ENCODE assay signal across 26 mouse cellular contexts in genomic region chr11:49261313-49261855, GRCm38 (mm10). TPM values are rescaled to one million over a fixed set of nuclear protein-coding genes. Genes with fewer than 3 reads are reported as not detected.
DNase-seq lines count a peak whose midpoint lies in the region; ATAC-seq and TF ChIP-seq lines count a peak whose summit lies in the region.
"Had no signal": no experiment of that assay in that cellular context is flagged by ENCODE, and none has a peak within 500 bp of the region (broad histone marks: within the 10 kb centered on the region; RNA-seq: fewer than 3 reads in every experiment).

No protein-coding gene starts in this region.

- in situ Hi-C loops in ES-E14 (cut with MboI; ENCODE audit: low sequenced_read_pairs in 2 of 2, unreplicated experiment in 2 of 2): loop anchor here (10.0 to 25.0 kb wide), 2 partner anchors 387 to 399 kb away; partner anchors contain the start of gene Irgm1 (in 2 of the 2)

- ATAC-seq in kidney, embryonic 14.5 days (ENCODE audit: low FRiP score, low TSS enrichment): no peak
- ATAC-seq in megakaryocyte progenitor cell, adult 5-6 weeks (replicated peaks; ENCODE audit: poor library complexity): no peak
- no peak for ATAC-seq in forebrain, embryonic 15.5 days (replicated peaks)
- ATAC-seq: forebrain, postnatal 0 days had no signal

- H3K4me2 ChIP-seq in kidney, embryonic 14.5 days (replicated peaks; ENCODE audit: low read depth, low read length): no peak overlapping the region
- H3K4me2 ChIP-seq in forebrain, embryonic 15.5 days (replicated peaks): no peak overlapping the region
- H3K4me2 ChIP-seq: embryonic facial prominence, embryonic 12.5 days; hindbrain, embryonic 14.5 days had no signal

- H3K9ac ChIP-seq in kidney, embryonic 14.5 days (ENCODE audit: low read depth, low read length): no peak overlapping the region
- H3K9ac ChIP-seq in ES-E14 (ENCODE audit: insufficient read depth, low read depth, low read length, poor library complexity, severe bottlenecking): no peak overlapping the region
- no peak overlapping the region for H3K9ac ChIP-seq in forebrain, embryonic 15.5 days (replicated peaks)
- H3K9ac ChIP-seq: embryonic facial prominence, embryonic 12.5 days; forebrain, postnatal 0 days; hindbrain, embryonic 14.5 days; liver, embryonic 14.5 days had no signal

- peaks cover 38% of the 10 kb centered on the region for H3K36me3 ChIP-seq in kidney, embryonic 14.5 days (ENCODE audit: control insufficient read depth, insufficient read depth, low read length)
- peaks cover 2% of the 10 kb centered on the region; the same call in 1 of the 2 replicates for H3K36me3 ChIP-seq in ES-E14 (ENCODE audit: control insufficient read depth, insufficient read depth, low read length, poor library complexity, severe bottlenecking)
- H3K36me3 ChIP-seq in forebrain, embryonic 15.5 days: peaks cover 6% of the 10 kb centered on the region; the same call in 1 of the 2 replicates

- H3K4me1 ChIP-seq in kidney, embryonic 14.5 days (ENCODE audit: control insufficient read depth, insufficient read depth, low read length): 0 out of 2 replicates have a peak, but pooled peaks cover 2% of the 10 kb centered on the region
- peaks cover 2 to 12% of the 10 kb centered on the region in 2 experiments; a peak in 1 of 4 replicates for H3K4me1 ChIP-seq in ES-E14 (ENCODE audit: control insufficient read depth in 2 of 2, insufficient read depth in 2 of 2, low read length in 2 of 2, poor library complexity in 1 of 2)
- no peaks in the 10 kb centered on the region for H3K4me1 ChIP-seq in forebrain, embryonic 15.5 days
- H3K4me1 ChIP-seq: embryonic facial prominence, embryonic 12.5 days; limb, embryonic 10.5 days had no signal

- H3K27me3 ChIP-seq in kidney, embryonic 14.5 days (ENCODE audit: control insufficient read depth, insufficient read depth, low read length): no peaks in the 10 kb centered on the region
- H3K27me3 ChIP-seq in forebrain, embryonic 15.5 days: no peaks in the 10 kb centered on the region
- H3K27me3 ChIP-seq: embryonic facial prominence, embryonic 12.5 days; megakaryocyte, embryonic 14.5 days had no signal

- H3K4me3 ChIP-seq in kidney, embryonic 14.5 days (ENCODE audit: low read length): no peak overlapping the region
- peak overlapping the region; percentile 3 to 50; a peak in 3 of 4 replicates for H3K4me3 ChIP-seq in ES-E14 (ENCODE audit: insufficient read depth in 1 of 2, low read depth in 1 of 2, low read length in 2 of 2, poor library complexity in 1 of 2, severe bottlenecking in 1 of 2)
- H3K4me3 ChIP-seq in forebrain, embryonic 15.5 days: no peak overlapping the region
- H3K4me3 ChIP-seq: embryonic facial prominence, embryonic 12.5 days; limb, embryonic 10.5 days; megakaryocyte, embryonic 14.5 days had no signal

- DNase-seq in kidney, adult 11 months: peak; percentile 91
- no peak for DNase-seq in ES-E14 (ENCODE audit: low read depth, low spot score)
- peak; percentile 88 to 92 for DNase-seq in kidney, adult 8-10 months
- DNase-seq in kidney, postnatal 36 days: peak; percentile 75 to 90
- no peak for DNase-seq in cerebellum, postnatal 10 days
- DNase-seq: cerebellum, adult 11 months; forebrain, postnatal 0 days; right cerebral cortex, postnatal 25 days; thymus, postnatal 14 days had no signal

- H3K27ac ChIP-seq in kidney, embryonic 14.5 days (ENCODE audit: low read depth, low read length): no peak overlapping the region
- H3K27ac ChIP-seq in ES-E14 (ENCODE audit: insufficient read depth, low read depth, low read length, poor library complexity, severe bottlenecking): no peak overlapping the region
- H3K27ac ChIP-seq in forebrain, embryonic 15.5 days (replicated peaks): no peak overlapping the region
- H3K27ac ChIP-seq: embryonic facial prominence, embryonic 12.5 days; hindbrain, embryonic 14.5 days; limb, embryonic 10.5 days; liver, embryonic 14.5 days had no signal

- no peaks in the 10 kb centered on the region for H3K9me3 ChIP-seq in kidney, embryonic 14.5 days (ENCODE audit: control insufficient read depth, low read length)
- no peaks in the 10 kb centered on the region for H3K9me3 ChIP-seq in ES-E14 (ENCODE audit: control insufficient read depth, insufficient read depth, low read depth, low read length)
- H3K9me3 ChIP-seq in forebrain, embryonic 15.5 days: no peaks in the 10 kb centered on the region
- H3K9me3 ChIP-seq: embryonic facial prominence, embryonic 12.5 days; limb, embryonic 10.5 days; megakaryocyte, embryonic 14.5 days had no signal

- 93% methylated on average over 14 of the region's 14 CpGs for WGBS in kidney, embryonic 14.5 days
- 92% methylated on average over 14 of the region's 14 CpGs for WGBS in forebrain, embryonic 15.5 days

TF ChIP-seq in ES-E14, 5 proteins besides CTCF, POLR2A, EP300 and RAD21:
- TF ChIP-seq ZC3H11A (IDR thresholded peaks at IDR 0.05; ENCODE audit: borderline replicate concordance, low read depth, low read length) (no peak), HCFC1 (IDR thresholded peaks at IDR 0.05; ENCODE audit: borderline replicate concordance, insufficient read depth, low read length) (no peak), CHD2 (IDR thresholded peaks at IDR 0.05; ENCODE audit: low read depth, low read length) (no peak), ZNF384 (IDR thresholded peaks at IDR 0.05; ENCODE audit: low read depth, low read length) (no peak), MAFK (IDR thresholded peaks at IDR 0.05; ENCODE audit: insufficient read depth, low read depth, low read length) (no peak)

RNA-seq across cellular contexts. Expression of gene Olfr1393, which starts 16.7 kb away (rescaled TPM):
- not detected in 2 replicates for polyA plus RNA-seq in kidney, embryonic 14.5 days (2014; fragmentation: Nextera tagmentation; extraction: Ambion mirVana)
- total RNA-seq in ES-E14 (2012; rRNA removed): not detected in 2 replicates
- 0.05 TPM in 2 replicates for total RNA-seq in megakaryocyte progenitor cell, adult 5-6 weeks (2015)
- total RNA-seq in megakaryocyte progenitor cell, adult 5-6 weeks (2017): not detected in 2 replicates
- not detected in 2 replicates for polyA plus RNA-seq in forebrain, embryonic 15.5 days (2015; fragmentation: Nextera tagmentation; extraction: Ambion mirVana)
- total RNA-seq: adrenal gland, postnatal 10 days; gastrocnemius, adult 8-10 months; layer of hippocampus, postnatal 25 days; monocyte, adult 5-6 weeks had no signal
- polyA plus RNA-seq: C2C12; hindbrain, embryonic 14.5 days; limb, embryonic 10.5 days; lung, postnatal 0 days; neural tube, embryonic 14.5 days had no signal

RNA-seq across cellular contexts. Expression of gene Mgat1, which starts 17.4 kb away (rescaled TPM):
- polyA plus RNA-seq in kidney, embryonic 14.5 days (2014; fragmentation: Nextera tagmentation; extraction: Ambion mirVana): 43.8 and 55.3 TPM in 2 replicates
- total RNA-seq in ES-E14 (2012; rRNA removed): 43.1 and 54.2 TPM in 2 replicates
- 36.3 and 40.9 TPM in 2 replicates for total RNA-seq in megakaryocyte progenitor cell, adult 5-6 weeks (2015)
- total RNA-seq in megakaryocyte progenitor cell, adult 5-6 weeks (2017): 54.2 and 61.9 TPM in 2 replicates
- 30.2 and 30.3 TPM in 2 replicates for polyA plus RNA-seq in forebrain, embryonic 15.5 days (2015; fragmentation: Nextera tagmentation; extraction: Ambion mirVana)

RNA-seq across cellular contexts. Expression of gene Olfr1392, which starts 23.7 kb away (rescaled TPM):
- not detected in 2 replicates for polyA plus RNA-seq in kidney, embryonic 14.5 days (2014; fragmentation: Nextera tagmentation; extraction: Ambion mirVana)
- not detected in 2 replicates for total RNA-seq in ES-E14 (2012; rRNA removed)
- total RNA-seq in megakaryocyte progenitor cell, adult 5-6 weeks (2015): not detected in 2 replicates
- total RNA-seq in megakaryocyte progenitor cell, adult 5-6 weeks (2017): not detected in 2 replicates
- not detected in 2 replicates for polyA plus RNA-seq in forebrain, embryonic 15.5 days (2015; fragmentation: Nextera tagmentation; extraction: Ambion mirVana)
- total RNA-seq: adrenal gland, postnatal 10 days; gastrocnemius, adult 8-10 months; heart, postnatal 25 days; layer of hippocampus, postnatal 25 days; monocyte, adult 5-6 weeks had no signal
- polyA plus RNA-seq: C2C12; embryonic facial prominence, embryonic 12.5 days; hindbrain, embryonic 14.5 days; limb, embryonic 10.5 days; lung, postnatal 0 days; neural tube, embryonic 14.5 days had no signal

RNA-seq across cellular contexts. Expression of gene Olfr10, which starts 43.2 kb away (rescaled TPM):
- not detected in 2 replicates for polyA plus RNA-seq in kidney, embryonic 14.5 days (2014; fragmentation: Nextera tagmentation; extraction: Ambion mirVana)
- not detected in 2 replicates for total RNA-seq in ES-E14 (2012; rRNA removed)
- total RNA-seq in megakaryocyte progenitor cell, adult 5-6 weeks (2015): not detected in 2 replicates
- total RNA-seq in megakaryocyte progenitor cell, adult 5-6 weeks (2017): not detected in 2 replicates
- polyA plus RNA-seq in forebrain, embryonic 15.5 days (2015; fragmentation: Nextera tagmentation; extraction: Ambion mirVana): not detected in 2 replicates
- total RNA-seq: adrenal gland, postnatal 10 days; gastrocnemius, adult 8-10 months; heart, postnatal 25 days; layer of hippocampus, postnatal 25 days; monocyte, adult 5-6 weeks had no signal
- polyA plus RNA-seq: brain, embryonic 14.5 days; C2C12; embryonic facial prominence, embryonic 12.5 days; forebrain, postnatal 0 days; hindbrain, embryonic 14.5 days; limb, embryonic 10.5 days; liver, embryonic 14.5 days; lung, postnatal 0 days; neural tube, embryonic 14.5 days had no signal

RNA-seq across cellular contexts. Expression of gene Zfp62, which starts 58.3 kb away (rescaled TPM):
- polyA plus RNA-seq in kidney, embryonic 14.5 days (2014; fragmentation: Nextera tagmentation; extraction: Ambion mirVana): 27.6 and 51.1 TPM in 2 replicates
- 25.2 and 28.7 TPM in 2 replicates for total RNA-seq in ES-E14 (2012; rRNA removed)
- total RNA-seq in megakaryocyte progenitor cell, adult 5-6 weeks (2015): 59.9 and 71.0 TPM in 2 replicates
- 78.4 and 133 TPM in 2 replicates for total RNA-seq in megakaryocyte progenitor cell, adult 5-6 weeks (2017)
- 54.7 and 55.1 TPM in 2 replicates for polyA plus RNA-seq in forebrain, embryonic 15.5 days (2015; fragmentation: Nextera tagmentation; extraction: Ambion mirVana)

Comparison
In these comparisons a context has a peak if more than half of its experiments do, and no peak if none do; other contexts are left out.
1. DNase-seq: peak in kidney, adult 11 months (single experiment), kidney, adult 8-10 months (2 of 2) and kidney, postnatal 36 days (2 of 2); none in ES-E14 (single experiment) and cerebellum, postnatal 10 days (0 of 2).
2. H3K4me3 ChIP-seq: peak in ES-E14 (2 of 2); none in kidney, embryonic 14.5 days (single experiment) and forebrain, embryonic 15.5 days (single experiment).